Mouse (Mus musculus): ENCODE results near the gene Sypl.

DNA sequence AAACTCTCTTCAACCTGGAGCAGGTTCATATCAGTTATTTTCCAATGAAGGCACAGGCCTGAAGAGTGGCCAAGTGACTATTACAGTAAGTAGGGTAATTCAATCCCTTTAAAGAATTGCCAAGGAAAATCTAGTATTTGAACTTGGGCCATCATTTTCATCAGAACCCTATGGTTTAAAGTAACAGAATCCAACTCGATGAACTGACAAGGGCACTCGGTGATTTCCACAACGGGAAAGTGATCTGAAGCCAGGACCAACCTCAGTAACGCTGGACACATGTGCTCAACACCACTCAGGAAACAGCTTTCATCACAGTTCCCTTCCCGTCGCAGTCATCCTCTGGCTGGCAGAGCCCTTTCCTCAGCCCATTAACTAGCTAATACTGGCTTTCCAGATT is 70.8 kb downstream of the Sypl start:
- TF ChIP-seq CTCF (IDR thresholded peaks at IDR 0.05; ENCODE audit: borderline replicate concordance, insufficient read depth, low read depth, low read length) (no peak), POLR2A (IDR thresholded peaks at IDR 0.05; ENCODE audit: borderline replicate concordance, insufficient read depth, low read length) (no peak)
